Mouse (Mus musculus) heart, postnatal 0 days (tissue): ENCODE data around the gene Tdrd9.

Experiments used
- CTCF ChIP-seq: IDR thresholded peaks from 2 replicates; pipeline ENCODE4 v1.5.1; 2016; ENCODE audit warnings: antibody characterized with exemption, control low read depth, low read depth
- EP300 ChIP-seq: IDR thresholded peaks from 2 replicates; pipeline ENCODE4 v1.6.1; 2016; ENCODE audit warnings: antibody characterized with exemption, low read depth

DNA sequence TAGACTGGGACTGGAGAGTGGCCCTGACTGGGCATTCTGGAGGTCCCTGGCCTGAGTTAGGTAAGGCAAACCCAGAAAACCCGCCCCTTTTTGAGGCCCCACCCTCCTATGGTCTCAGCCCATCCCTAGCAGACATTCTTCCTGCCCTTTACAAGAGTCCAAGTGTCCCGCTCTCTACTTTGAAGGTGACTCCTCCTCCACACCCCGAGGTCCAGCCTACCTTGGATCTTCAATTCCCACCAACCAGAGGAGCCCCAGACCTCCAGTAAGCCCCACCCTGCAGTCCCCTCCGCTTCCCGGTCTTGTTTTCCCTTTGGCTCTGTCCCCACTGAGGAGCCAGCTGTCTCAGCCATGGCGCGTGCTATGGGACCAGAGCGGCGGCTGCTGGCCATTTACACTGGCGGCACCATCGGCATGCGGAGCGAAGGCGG, 135.2 kb downstream of the Tdrd9 start, which contains the start of gene Aspg:
- TF ChIP-seq CTCF = no peak
- TF ChIP-seq EP300 = no peak
